Mouse (Mus musculus) MEL (cell line): ENCODE data around the gene Erc2. TPM values are rescaled to one million over a fixed set of nuclear protein-coding genes. Genes with fewer than 3 reads are reported as not detected.

Experiments
- DNase-seq: peaks from one replicate; pipeline ENCODE4 v3.0.0; 2011; ENCODE audit warnings: low read depth, low spot score
- H3K27ac ChIP-seq: 2 replicates; pipeline ENCODE4 v1.5.1; 2012; ENCODE audit warnings: low read depth, mild to moderate bottlenecking, control low read depth, low read length, moderate library complexity; ENCODE audit not compliant: control insufficient read depth
- H3K27me3 ChIP-seq, 2 experiments: fragments of 150-350 bp in 1 of 2; sonication (generic) in 1 of 2; 2 replicates each; pipeline ENCODE4 v1.6.1; 2012; ENCODE audit warnings: low read length in 2 of 2, mild to moderate bottlenecking in 2 of 2, improper control_type of control experiment in 1 of 2, moderate library complexity in 1 of 2; ENCODE audit not compliant: insufficient read depth in 2 of 2, control insufficient read depth in 1 of 2
- H3K36me3 ChIP-seq, 2 experiments: 2 replicates each; pipeline ENCODE4 v1.6.1; 2012 to 2014; ENCODE audit warnings: low read length in 2 of 2, improper control_type of control experiment in 1 of 2, inconsistent platforms in 1 of 2, mild to moderate bottlenecking in 1 of 2; ENCODE audit not compliant: insufficient read depth in 2 of 2, control insufficient read depth in 1 of 2
- H3K4me1 ChIP-seq, 2 experiments: fragments of 150-350 bp in 1 of 2; sonication (generic) in 1 of 2; 2 replicates each; pipeline ENCODE4 v1.6.1; 2012; ENCODE audit warnings: low read length in 2 of 2, improper control_type of control experiment in 1 of 2, mild to moderate bottlenecking in 1 of 2; ENCODE audit not compliant: insufficient read depth in 2 of 2, control insufficient read depth in 1 of 2
- H3K4me3 ChIP-seq, 2 experiments: fragments of 150-350 bp in 1 of 2; sonication (generic) in 1 of 2; 2 replicates each; pipeline ENCODE4 v1.5.1; 2012; ENCODE audit warnings: low read depth in 2 of 2, low read length in 2 of 2, mild to moderate bottlenecking in 2 of 2, moderate library complexity in 2 of 2, control low read depth in 1 of 2, improper control_type of control experiment in 1 of 2; ENCODE audit not compliant: control insufficient read depth in 1 of 2, insufficient read depth in 1 of 2
- H3K79me2 ChIP-seq: 2 replicates; pipeline ENCODE4 v1.6.1; 2012; ENCODE audit warnings: mild to moderate bottlenecking, low read length, moderate library complexity; ENCODE audit not compliant: control insufficient read depth, poor library complexity, insufficient read depth
- H3K9ac ChIP-seq: 2 replicates; pipeline ENCODE4 v1.6.1; 2012; ENCODE audit warnings: low read depth, mild to moderate bottlenecking, control low read depth, low read length, moderate library complexity; ENCODE audit not compliant: control insufficient read depth, poor library complexity, severe bottlenecking
- H3K9me3 ChIP-seq: fragments of 150-350 bp; sonication (generic); replicated peaks from 2 replicates; pipeline ENCODE4 v1.6.1; 2012; ENCODE audit warnings: mild to moderate bottlenecking, low read length, improper control_type of control experiment, moderate library complexity; ENCODE audit not compliant: insufficient read depth
- BHLHE40 ChIP-seq: IDR thresholded peaks from 2 replicates; pipeline ENCODE4 v1.6.1; 2012; ENCODE audit warnings: low read depth, mild to moderate bottlenecking, inconsistent platforms, low read length, improper control_type of control experiment, borderline replicate concordance
- CHD1 ChIP-seq: IDR thresholded peaks from 2 replicates; pipeline ENCODE4 v1.6.1; 2012; ENCODE audit warnings: low read depth, mild to moderate bottlenecking, inconsistent platforms, low read length, improper control_type of control experiment
- CHD2 ChIP-seq: IDR thresholded peaks from 2 replicates; pipeline ENCODE4 v1.6.1; 2011; ENCODE audit warnings: low read length, improper control_type of control experiment
- CTCF ChIP-seq, 3 experiments: IDR thresholded peaks in 2 of 3; conservative IDR thresholded peaks in 1 of 3; 2 replicates each; pipeline ENCODE4 v1.5.1; 2011 to 2012; ENCODE audit warnings: low read length in 3 of 3, low read depth in 2 of 3, mild to moderate bottlenecking in 2 of 3, improper control_type of control experiment in 1 of 3, inconsistent platforms in 1 of 3, mixed read lengths in 1 of 3, moderate library complexity in 1 of 3; ENCODE audit not compliant: control insufficient read depth in 1 of 3, insufficient read depth in 1 of 3, poor library complexity in 1 of 3, severe bottlenecking in 1 of 3
- E2F4 ChIP-seq: IDR thresholded peaks from 2 replicates; pipeline ENCODE4 v1.6.1; 2011; ENCODE audit warnings: low read depth, low read length, improper control_type of control experiment, borderline replicate concordance
- ELF1 ChIP-seq: IDR thresholded peaks from 2 replicates; pipeline ENCODE4 v1.6.1; 2014; ENCODE audit warnings: low read depth, mild to moderate bottlenecking, inconsistent platforms, low read length, improper control_type of control experiment, moderate library complexity
- ETS1 ChIP-seq: IDR thresholded peaks from 2 replicates; pipeline ENCODE4 v1.6.1; 2012; ENCODE audit warnings: low read depth, mild to moderate bottlenecking, inconsistent platforms, low read length, improper control_type of control experiment, moderate library complexity
- GATA1 ChIP-seq: IDR thresholded peaks from 2 replicates; pipeline ENCODE4 v1.6.1; 2011; ENCODE audit warnings: low read depth, low read length, improper control_type of control experiment
- KAT2A ChIP-seq: conservative IDR thresholded peaks from 2 replicates; pipeline ENCODE4 v1.6.1; 2012; ENCODE audit warnings: low read depth, low read length, improper control_type of control experiment, inconsistent platforms
- MAFK ChIP-seq: IDR thresholded peaks from 2 replicates; pipeline ENCODE4 v1.6.1; 2011; ENCODE audit warnings: low read depth, mild to moderate bottlenecking, low read length, improper control_type of control experiment, borderline replicate concordance
- MAZ ChIP-seq: IDR thresholded peaks from 2 replicates; pipeline ENCODE4 v1.6.1; 2012; ENCODE audit warnings: low read depth, mild to moderate bottlenecking, inconsistent platforms, low read length, improper control_type of control experiment
- MEF2A ChIP-seq: IDR thresholded peaks from 2 replicates; pipeline ENCODE4 v1.6.1; 2014; ENCODE audit warnings: low read depth, mild to moderate bottlenecking, inconsistent platforms, low read length, improper control_type of control experiment; ENCODE audit not compliant: poor library complexity, insufficient replicate concordance, severe bottlenecking; ENCODE audit errors: extremely low read depth
- MXI1 ChIP-seq: IDR thresholded peaks from 2 replicates; pipeline ENCODE4 v1.6.1; 2011; ENCODE audit warnings: mild to moderate bottlenecking, low read depth, low read length, improper control_type of control experiment
- NELFE ChIP-seq: IDR thresholded peaks from 2 replicates; pipeline ENCODE4 v1.6.1; 2011; ENCODE audit warnings: low read depth, low read length, improper control_type of control experiment
- POLR2A ChIP-seq, 2 experiments: IDR thresholded peaks; 2 replicates each; pipeline ENCODE4 v1.6.1; 2011 to 2012; ENCODE audit warnings: low read length in 2 of 2, mild to moderate bottlenecking in 2 of 2, control low read depth in 1 of 2, improper control_type of control experiment in 1 of 2, low read depth in 1 of 2, moderate library complexity in 1 of 2; ENCODE audit not compliant: control insufficient read depth in 1 of 2, insufficient read depth in 1 of 2, poor library complexity in 1 of 2
- POLR2AphosphoS2 ChIP-seq: IDR thresholded peaks from 2 replicates; pipeline ENCODE4 v1.6.1; 2011; ENCODE audit warnings: low read length, improper control_type of control experiment
- POLR2AphosphoS5 ChIP-seq: IDR thresholded peaks from 2 replicates; pipeline ENCODE4 v1.6.1; 2012; ENCODE audit warnings: low read depth, borderline replicate concordance, mild to moderate bottlenecking, inconsistent platforms, low read length, moderate library complexity, mixed read lengths
- RCOR1 ChIP-seq: IDR thresholded peaks from 2 replicates; pipeline ENCODE4 v1.6.1; 2012; ENCODE audit warnings: low read depth, mild to moderate bottlenecking, inconsistent platforms, low read length, improper control_type of control experiment
- SIN3A ChIP-seq: IDR thresholded peaks from 2 replicates; pipeline ENCODE4 v1.6.1; 2012; ENCODE audit warnings: low read length, improper control_type of control experiment, inconsistent platforms
- TBP ChIP-seq: IDR thresholded peaks from 2 replicates; pipeline ENCODE4 v1.8.0; 2011; ENCODE audit warnings: low read depth, low read length, improper control_type of control experiment
- USF1 ChIP-seq: IDR thresholded peaks from 2 replicates; pipeline ENCODE4 v1.6.1; 2014; ENCODE audit warnings: low read depth, mild to moderate bottlenecking, inconsistent platforms, low read length, improper control_type of control experiment, moderate library complexity
- USF2 ChIP-seq, 2 experiments: IDR thresholded peaks; 2 replicates each; pipeline ENCODE4 v1.6.1; 2011 to 2012; ENCODE audit warnings: improper control_type of control experiment in 2 of 2, low read length in 2 of 2, borderline replicate concordance in 1 of 2, inconsistent platforms in 1 of 2, low read depth in 1 of 2, mild to moderate bottlenecking in 1 of 2; ENCODE audit not compliant: insufficient read depth in 1 of 2
- ZC3H11A ChIP-seq: IDR thresholded peaks from 2 replicates; pipeline ENCODE4 v1.6.1; 2012; ENCODE audit warnings: low read depth, mild to moderate bottlenecking, inconsistent platforms, low read length, improper control_type of control experiment
- ZNF384 ChIP-seq: IDR thresholded peaks from 2 replicates; pipeline ENCODE4 v1.6.1; 2012; ENCODE audit warnings: low read depth, mild to moderate bottlenecking, inconsistent platforms, low read length, improper control_type of control experiment
- polyA plus RNA-seq, 2 experiments: library from polyadenylated mRNA; stranded (reverse) in 1 of 2; unstranded in 1 of 2; fragments of >175 nt in 1 of 2; fragments of >200 nt in 1 of 2; gene quantifications; 2 replicates each; pipeline versions ENCODE4 v1.2.1 to v1.2.4; 2012; ENCODE audit warnings: low replicate concordance in 2 of 2, low read depth in 1 of 2; ENCODE audit not compliant: insufficient read length in 2 of 2, insufficient read depth in 1 of 2, missing spikeins in 1 of 2
- total RNA-seq: library from RNA; depleted of rRNA; stranded (reverse); fragments of 300-350 nt; gene quantifications from 2 replicates; pipeline ENCODE4 v1.2.3, GENCODE M21; 2012

Erc2 gene
- total and polyA plus RNA-seq, 3 experiments: not detected

DNA sequence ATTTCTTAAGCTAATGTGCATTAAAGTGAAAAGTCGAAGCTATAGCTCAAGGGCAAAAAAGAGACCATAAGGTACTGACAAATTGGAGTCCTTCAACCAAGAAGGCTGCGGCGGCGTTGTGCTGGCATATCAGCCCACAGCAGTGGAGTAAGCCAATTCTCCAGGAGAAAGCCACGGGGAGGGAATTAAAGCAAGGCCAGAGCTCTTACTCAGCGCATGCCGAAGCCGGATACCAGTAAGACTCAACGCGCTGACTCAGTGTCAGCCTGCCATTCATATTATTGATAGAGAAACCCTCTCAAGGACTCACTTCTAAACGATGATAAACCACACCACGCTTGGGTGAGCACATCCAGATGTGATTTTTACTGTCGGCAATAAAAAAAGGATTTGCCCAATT is 20.1 kb upstream of the Erc2 start:
- no peaks in the 10 kb centered on the region for H3K27me3 ChIP-seq
- TF ChIP-seq TBP (no peak), CTCF (IDR thresholded peaks at IDR 0.05 in 2 of 3, conservative IDR thresholded peaks at IDR 0.05 in 1 of 3; ENCODE audit: control insufficient read depth in 1 of 3, insufficient read depth in 1 of 3, low read depth in 2 of 3, low read length in 3 of 3, poor library complexity in 1 of 3, severe bottlenecking in 1 of 3) (no peak), POLR2AphosphoS2 (no peak), SIN3A (no peak), ELF1 (no peak), MAZ (no peak), POLR2A (IDR thresholded peaks at IDR 0.05; ENCODE audit: control insufficient read depth in 1 of 2, insufficient read depth in 1 of 2, low read depth in 1 of 2, low read length in 2 of 2, poor library complexity in 1 of 2) (no peak), CHD2 (no peak), MXI1 (no peak)
- H3K4me1 ChIP-seq: no peaks in the 10 kb centered on the region
- no peak overlapping the region for H3K27ac ChIP-seq
- no peaks in the 10 kb centered on the region for H3K9me3 ChIP-seq
- no peaks in the 10 kb centered on the region for H3K36me3 ChIP-seq
- no peaks in the 10 kb centered on the region for H3K79me2 ChIP-seq
- no peak overlapping the region for H3K4me3 ChIP-seq
- H3K9ac ChIP-seq: no peak overlapping the region
- no peak for DNase-seq

DNA sequence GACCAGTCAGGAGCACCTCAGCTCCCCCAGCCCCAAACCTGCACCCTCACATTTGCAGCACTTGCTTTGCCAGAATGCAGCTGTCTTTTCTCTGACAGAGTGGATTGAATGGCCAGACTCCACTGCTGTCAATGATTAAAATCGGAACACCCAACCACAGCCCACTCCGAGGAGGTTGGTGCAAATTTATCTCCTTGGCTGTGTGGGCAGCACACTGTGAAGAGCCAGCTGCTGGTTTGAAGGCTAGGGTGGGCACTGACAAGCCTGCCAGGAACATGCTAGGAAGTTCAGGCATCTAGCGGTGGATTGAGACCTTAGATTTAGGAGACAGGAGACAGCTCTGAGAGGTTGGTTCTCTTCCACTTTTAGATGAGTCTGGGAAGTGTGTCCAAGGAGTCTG is 14.8 kb upstream of the Erc2 start:
- no peak overlapping the region for H3K27ac ChIP-seq
- no peaks in the 10 kb centered on the region for H3K36me3 ChIP-seq
- no peak overlapping the region for H3K9ac ChIP-seq
- no peaks in the 10 kb centered on the region for H3K79me2 ChIP-seq
- no peaks in the 10 kb centered on the region for H3K9me3 ChIP-seq
- no peaks in the 10 kb centered on the region for H3K4me1 ChIP-seq
- DNase-seq: no peak
- TF ChIP-seq CHD2: no peak
- TF ChIP-seq RCOR1: no peak
- TF ChIP-seq MAFK: no peak
- TF ChIP-seq KAT2A: no peak
- TF ChIP-seq USF1: no peak
- TF ChIP-seq ETS1: no peak
- TF ChIP-seq E2F4: no peak
- TF ChIP-seq NELFE: no peak
- no peak for TF ChIP-seq MAZ
- no peaks in the 10 kb centered on the region for H3K27me3 ChIP-seq
- H3K4me3 ChIP-seq: no peak overlapping the region

DNA sequence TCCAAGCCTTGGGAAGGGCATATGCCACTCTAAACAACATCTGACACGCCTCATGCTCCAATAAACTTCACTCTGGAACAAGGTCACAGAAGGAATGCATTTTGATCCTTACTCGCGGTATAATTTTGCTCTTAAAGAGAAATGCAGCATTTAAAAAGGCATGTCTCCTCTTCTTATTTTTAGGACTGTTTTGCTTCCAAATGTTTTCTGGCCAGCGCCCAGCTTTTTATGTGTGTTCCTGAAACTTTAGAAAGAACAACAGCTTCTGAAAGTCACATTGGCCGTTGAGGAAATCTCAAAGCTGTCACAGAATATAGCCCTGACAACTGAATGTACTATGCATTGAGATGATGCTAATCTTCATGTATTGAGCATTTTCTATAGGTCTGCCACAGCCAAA is 8.5 kb upstream of the Erc2 start:
- Histone ChIP-seq H3K9me3 (no peaks in the 10 kb centered on the region), H3K9ac (no peak overlapping the region), H3K4me3 (no peak overlapping the region), H3K4me1 (no peaks in the 10 kb centered on the region), H3K79me2 (no peaks in the 10 kb centered on the region), H3K36me3 (no peaks in the 10 kb centered on the region), H3K27me3 (no peaks in the 10 kb centered on the region), H3K27ac (no peak overlapping the region)
- no peak for DNase-seq
- TF ChIP-seq GATA1: no peak
- no peak for TF ChIP-seq CHD2
- TF ChIP-seq MAZ: no peak
- no peak for TF ChIP-seq POLR2AphosphoS5
- no peak for TF ChIP-seq USF2 (IDR thresholded peaks at IDR 0.05; ENCODE audit: borderline replicate concordance in 1 of 2, insufficient read depth in 1 of 2, low read depth in 1 of 2, low read length in 2 of 2)
- no peak for TF ChIP-seq MEF2A
- no peak for TF ChIP-seq CTCF (IDR thresholded peaks at IDR 0.05 in 2 of 3, conservative IDR thresholded peaks at IDR 0.05 in 1 of 3; ENCODE audit: control insufficient read depth in 1 of 3, insufficient read depth in 1 of 3, low read depth in 2 of 3, low read length in 3 of 3, poor library complexity in 1 of 3, severe bottlenecking in 1 of 3)
- no peak for TF ChIP-seq TBP
- TF ChIP-seq ELF1: no peak
- TF ChIP-seq NELFE: no peak
- TF ChIP-seq ZC3H11A: no peak
- TF ChIP-seq ZNF384: no peak
- no peak for TF ChIP-seq BHLHE40
- no peak for TF ChIP-seq KAT2A
- TF ChIP-seq CHD1: no peak
